Mouse (Mus musculus): ENCODE data around the gene Abcc2. TPM values are rescaled to one million over a fixed set of nuclear protein-coding genes. Genes with fewer than 3 reads are reported as not detected.

Abcc2 gene
- polyA plus RNA-seq, 1 experiment, result not detected

DNA sequence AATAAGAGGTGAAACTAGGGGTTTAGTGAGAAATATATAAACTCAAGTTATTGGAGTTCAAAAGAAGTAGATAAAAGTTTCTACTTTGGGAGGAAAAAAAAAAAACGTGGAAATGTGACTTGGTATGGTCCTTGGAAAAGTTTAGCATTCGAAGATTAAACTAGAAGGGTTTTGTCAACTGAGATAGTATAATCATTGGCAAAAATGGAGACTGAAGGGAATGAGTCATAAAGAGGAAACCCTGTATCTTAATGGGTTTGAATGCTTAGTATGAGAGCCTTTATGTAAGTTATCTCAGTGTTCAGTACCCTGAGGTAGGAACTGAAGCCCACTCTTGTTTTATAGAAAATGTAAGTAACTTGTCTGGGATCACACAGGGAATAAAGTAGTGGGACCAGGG is 27.1 kb upstream of the Abcc2 start:
- H3K4me1 ChIP-seq (ENCODE audit: control insufficient read depth, insufficient read depth, low read length), result peaks cover 5% of the 10 kb centered on the region
- no peak for TF ChIP-seq CTCF (IDR thresholded peaks at IDR 0.05; ENCODE audit: insufficient read depth, low read depth, low read length)
- H3K27ac ChIP-seq (ENCODE audit: insufficient read depth, low read depth, low read length), result no peak overlapping the region
- WGBS, result 81% methylated on average over 2 of the region's 2 CpGs
- no peak overlapping the region for H3K4me3 ChIP-seq (ENCODE audit: insufficient read depth, low read depth, low read length)

DNA sequence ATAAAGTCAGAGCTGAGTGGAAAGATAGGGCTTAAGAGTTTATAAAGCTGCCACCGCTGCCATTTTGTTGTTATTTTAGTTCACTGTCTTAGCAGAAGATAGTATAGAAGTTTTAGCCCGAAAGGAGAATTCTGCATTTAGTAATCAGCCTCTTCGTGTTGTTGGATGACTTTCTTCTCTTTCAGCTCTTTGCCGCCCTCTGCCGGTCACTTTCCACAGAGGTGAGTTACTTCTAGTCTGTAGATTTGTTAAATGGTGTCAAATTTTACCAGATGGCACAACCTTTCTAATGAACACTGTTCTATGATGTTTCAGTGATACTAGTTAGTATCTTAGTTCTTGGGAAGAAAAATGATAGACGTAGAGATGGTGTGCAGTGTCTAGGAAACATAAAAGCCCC is 21.5 kb upstream of the Abcc2 start:
- TF ChIP-seq CTCF (IDR thresholded peaks at IDR 0.05; ENCODE audit: insufficient read depth, low read depth, low read length) (no peak), POLR2A (IDR thresholded peaks at IDR 0.05; ENCODE audit: insufficient read depth, low read depth, low read length) (no peak)
- no peak overlapping the region for H3K4me3 ChIP-seq (ENCODE audit: insufficient read depth, low read depth, low read length)
- H3K4me1 ChIP-seq (ENCODE audit: control insufficient read depth, insufficient read depth, low read length), result no peaks in the 10 kb centered on the region
- no peak overlapping the region for H3K27ac ChIP-seq (ENCODE audit: insufficient read depth, low read depth, low read length)
- WGBS, result 13% methylated on average over 6 of the region's 6 CpGs

DNA sequence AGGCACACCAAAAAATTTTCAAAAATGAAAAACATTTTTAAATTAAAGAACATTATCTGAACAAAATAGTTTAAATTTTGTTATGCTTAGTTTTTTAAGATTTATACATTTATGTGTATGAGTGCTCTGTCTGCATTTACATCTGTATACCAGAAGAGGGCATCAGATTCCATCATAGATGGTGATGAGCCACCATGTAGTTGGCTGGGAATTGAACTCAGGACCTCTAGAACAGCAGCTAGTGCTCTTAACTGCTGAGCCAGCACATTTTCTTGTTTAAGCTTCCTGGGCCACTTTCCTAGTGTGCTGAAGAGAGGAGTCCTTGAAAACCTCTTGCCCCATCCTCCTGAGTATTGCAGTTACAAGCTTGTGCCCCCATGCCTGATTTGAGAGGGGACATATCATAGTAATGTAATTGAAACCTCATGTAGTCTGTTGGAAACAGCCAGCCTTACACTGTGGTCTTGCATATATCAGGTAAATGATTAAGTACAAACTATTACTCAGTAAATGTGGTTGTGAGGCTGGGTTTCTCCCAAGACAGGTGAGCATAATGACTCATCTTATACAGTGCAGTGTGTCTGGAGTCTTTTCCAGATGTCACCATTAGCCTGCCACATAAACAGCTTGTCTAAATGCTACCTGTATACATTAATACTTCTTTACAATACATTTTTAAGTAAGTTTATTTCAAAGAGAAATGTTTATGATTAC is 20.3 kb upstream of the Abcc2 start:
- H3K4me1 ChIP-seq (ENCODE audit: control insufficient read depth, insufficient read depth, low read length), result no peaks in the 10 kb centered on the region
- TF ChIP-seq POLR2A (IDR thresholded peaks at IDR 0.05; ENCODE audit: insufficient read depth, low read depth, low read length) (no peak), CTCF (IDR thresholded peaks at IDR 0.05; ENCODE audit: insufficient read depth, low read depth, low read length) (no peak)
- H3K4me3 ChIP-seq (ENCODE audit: insufficient read depth, low read depth, low read length), result no peak overlapping the region
- H3K27ac ChIP-seq (ENCODE audit: insufficient read depth, low read depth, low read length), result no peak overlapping the region

DNA sequence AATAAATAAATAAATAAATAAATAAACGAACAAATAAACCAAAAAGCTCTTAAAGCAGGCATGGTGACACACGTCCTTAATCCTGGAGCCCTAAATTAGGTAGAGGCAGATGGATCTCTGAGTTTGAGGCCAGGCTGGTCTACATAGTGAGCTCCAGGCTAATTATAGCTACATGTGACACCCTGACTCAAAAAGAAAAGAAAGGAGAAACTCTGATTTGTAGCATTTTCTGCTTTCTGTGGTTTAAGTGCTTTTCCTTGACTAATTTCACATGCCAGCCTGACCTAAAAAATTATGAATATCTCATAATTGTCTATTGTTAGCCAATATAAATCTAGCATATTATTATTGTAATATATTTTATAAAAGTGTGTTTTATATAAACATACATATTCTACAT is 19.6 kb upstream of the Abcc2 start:
- Histone ChIP-seq H3K4me3 (ENCODE audit: insufficient read depth, low read depth, low read length) (no peak overlapping the region), H3K4me1 (ENCODE audit: control insufficient read depth, insufficient read depth, low read length) (no peaks in the 10 kb centered on the region), H3K27ac (ENCODE audit: insufficient read depth, low read depth, low read length) (no peak overlapping the region)
- WGBS, result 81% methylated on average over 2 of the region's 2 CpGs
- TF ChIP-seq POLR2A (IDR thresholded peaks at IDR 0.05; ENCODE audit: insufficient read depth, low read depth, low read length) (no peak), CTCF (IDR thresholded peaks at IDR 0.05; ENCODE audit: insufficient read depth, low read depth, low read length) (no peak)

DNA sequence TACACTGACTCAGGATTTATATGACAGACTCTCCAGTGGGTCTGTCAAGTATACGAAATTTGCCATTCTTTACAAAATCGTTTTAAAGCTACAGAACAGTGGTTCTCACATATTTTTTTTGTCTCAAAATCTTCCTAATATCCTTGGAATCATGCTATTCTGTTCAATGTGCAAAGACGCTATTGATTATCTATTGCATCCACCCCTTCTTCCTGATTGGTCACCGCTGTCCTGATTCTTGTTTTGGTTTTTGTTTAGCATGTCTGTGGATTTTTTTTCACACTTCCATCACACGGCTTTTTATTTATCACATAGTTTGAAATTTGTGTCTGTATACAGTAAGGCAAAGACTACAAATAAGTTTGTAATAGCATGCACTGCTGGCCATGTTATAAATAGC is 15.5 kb upstream of the Abcc2 start:
- no peak for TF ChIP-seq CTCF (IDR thresholded peaks at IDR 0.05; ENCODE audit: insufficient read depth, low read depth, low read length)
- TF ChIP-seq POLR2A (IDR thresholded peaks at IDR 0.05; ENCODE audit: insufficient read depth, low read depth, low read length), result no peak
- Histone ChIP-seq H3K4me1 (ENCODE audit: control insufficient read depth, insufficient read depth, low read length) (no peaks in the 10 kb centered on the region), H3K4me3 (ENCODE audit: insufficient read depth, low read depth, low read length) (no peak overlapping the region), H3K27ac (ENCODE audit: insufficient read depth, low read depth, low read length) (no peak overlapping the region)
- 92% methylated on average over 5 of the region's 5 CpGs for WGBS

DNA sequence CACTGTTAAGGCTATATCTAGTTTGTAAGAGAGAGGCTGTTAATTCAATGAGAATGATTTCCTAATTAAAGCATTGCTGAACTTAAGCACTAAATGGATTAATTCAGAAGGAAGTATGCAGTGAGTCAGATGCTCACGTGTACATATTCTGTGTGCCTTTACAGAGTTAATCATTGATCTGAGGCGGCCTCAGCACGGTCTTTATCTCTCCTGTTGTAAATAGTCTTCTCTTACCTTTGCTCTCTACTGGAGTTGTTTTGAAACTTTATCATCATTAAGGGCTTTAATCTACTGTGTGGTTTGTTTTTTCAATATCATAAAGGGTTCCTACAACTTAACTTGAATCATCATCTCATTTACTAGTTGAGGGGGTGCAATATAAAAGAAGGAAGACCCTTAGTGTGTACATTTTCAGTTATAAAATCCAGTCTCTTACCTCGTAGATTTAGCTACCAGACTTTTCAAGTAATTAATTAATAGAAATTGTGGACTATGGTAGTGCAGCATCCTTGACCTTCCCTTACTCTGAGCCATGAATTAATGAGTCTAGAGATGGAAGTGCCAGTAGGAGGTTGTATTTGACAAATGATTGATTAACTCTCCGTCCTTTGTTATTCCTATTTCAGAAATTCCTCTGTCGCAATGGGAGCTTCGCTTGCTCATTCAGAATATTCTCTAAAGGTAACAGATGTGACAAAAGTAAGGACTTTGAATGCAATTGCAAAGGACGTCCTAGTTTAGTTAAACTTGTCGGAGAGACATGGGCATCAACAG is 14.3 kb upstream of the Abcc2 start:
- no peak overlapping the region for H3K4me3 ChIP-seq (ENCODE audit: insufficient read depth, low read depth, low read length)
- TF ChIP-seq POLR2A (IDR thresholded peaks at IDR 0.05; ENCODE audit: insufficient read depth, low read depth, low read length) (no peak), CTCF (IDR thresholded peaks at IDR 0.05; ENCODE audit: insufficient read depth, low read depth, low read length) (no peak)
- no peaks in the 10 kb centered on the region for H3K4me1 ChIP-seq (ENCODE audit: control insufficient read depth, insufficient read depth, low read length)
- 90% methylated on average over 9 of the region's 9 CpGs for WGBS
- H3K27ac ChIP-seq (ENCODE audit: insufficient read depth, low read depth, low read length), result no peak overlapping the region

DNA sequence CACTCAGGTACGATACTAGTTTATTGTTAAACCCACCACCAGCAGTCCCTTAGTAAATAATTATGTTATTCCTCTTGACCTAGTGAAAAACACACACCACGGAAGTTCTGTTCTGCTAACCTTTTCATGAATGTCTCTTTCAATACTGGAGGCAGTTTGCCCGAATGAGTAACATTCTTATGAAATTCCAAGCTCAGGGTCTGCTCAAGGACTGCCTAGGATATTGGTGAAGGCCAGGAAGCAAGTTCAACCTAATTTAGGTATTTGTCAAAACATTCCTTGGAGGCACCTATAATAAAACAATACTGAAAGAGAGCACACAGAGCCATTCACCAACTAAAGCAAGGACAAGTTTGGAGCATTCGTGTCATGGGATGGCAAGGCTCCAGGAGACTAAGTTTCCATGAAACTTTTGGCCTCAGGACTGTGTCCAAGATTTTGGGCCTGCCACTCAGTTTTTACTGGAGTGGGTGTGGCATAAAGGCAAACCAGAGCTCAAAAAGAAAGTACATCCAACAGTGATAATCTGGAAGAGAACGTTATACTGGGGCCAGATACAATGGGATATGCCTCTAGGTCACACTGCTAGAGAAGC is 12.5 kb upstream of the Abcc2 start:
- TF ChIP-seq CTCF (IDR thresholded peaks at IDR 0.05; ENCODE audit: insufficient read depth, low read depth, low read length), result no peak
- H3K4me1 ChIP-seq (ENCODE audit: control insufficient read depth, insufficient read depth, low read length), result no peaks in the 10 kb centered on the region
- no peak overlapping the region for H3K4me3 ChIP-seq (ENCODE audit: insufficient read depth, low read depth, low read length)
- H3K27ac ChIP-seq (ENCODE audit: insufficient read depth, low read depth, low read length), result no peak overlapping the region
- 84% methylated on average over 5 of the region's 5 CpGs for WGBS

DNA sequence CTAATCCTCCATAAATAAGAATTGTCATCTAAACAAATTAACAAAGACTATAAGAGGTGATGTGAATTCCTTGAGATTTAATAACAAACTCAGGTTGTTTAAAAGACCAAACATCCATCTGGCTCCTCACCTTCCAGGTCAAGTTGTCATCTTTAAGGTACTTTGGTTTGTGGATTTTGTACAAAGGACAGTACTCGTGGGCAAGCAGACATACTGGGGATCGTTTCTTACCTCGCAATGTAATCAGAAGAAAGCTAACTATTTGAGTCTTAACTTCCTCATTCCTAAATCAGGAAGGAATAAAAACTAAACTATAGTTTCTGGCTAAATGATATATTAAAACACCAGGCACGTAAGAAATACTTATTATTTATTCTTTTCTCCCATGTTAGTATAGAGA is 11.4 kb upstream of the Abcc2 start:
- TF ChIP-seq CTCF (IDR thresholded peaks at IDR 0.05; ENCODE audit: insufficient read depth, low read depth, low read length), result no peak
- TF ChIP-seq POLR2A (IDR thresholded peaks at IDR 0.05; ENCODE audit: insufficient read depth, low read depth, low read length), result no peak
- 92% methylated on average over 4 of the region's 4 CpGs for WGBS
- Histone ChIP-seq H3K4me1 (ENCODE audit: control insufficient read depth, insufficient read depth, low read length) (no peaks in the 10 kb centered on the region), H3K27ac (ENCODE audit: insufficient read depth, low read depth, low read length) (no peak overlapping the region), H3K4me3 (ENCODE audit: insufficient read depth, low read depth, low read length) (no peak overlapping the region)

DNA sequence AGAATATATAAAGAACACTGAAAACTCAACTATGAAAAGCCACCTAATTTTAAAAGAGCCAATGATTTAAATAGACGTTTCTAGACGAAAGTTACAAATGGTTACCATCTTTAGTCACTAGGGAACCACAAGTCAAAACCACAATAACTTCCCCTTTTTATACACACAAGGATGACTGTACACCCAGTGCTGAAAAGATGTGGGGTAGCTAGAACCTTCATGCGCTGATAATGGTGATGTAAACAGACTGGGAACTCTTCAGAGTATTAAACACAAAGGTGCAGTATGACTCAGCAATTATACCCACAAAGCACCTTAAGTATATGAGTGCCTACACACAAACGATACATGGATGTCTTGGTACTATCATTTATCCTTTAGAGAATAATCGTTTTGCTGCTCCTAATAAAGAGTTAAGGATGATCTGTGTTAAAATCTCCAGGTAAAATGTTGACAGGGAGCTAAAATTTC is 10.5 kb upstream of the Abcc2 start:
- TF ChIP-seq CTCF (IDR thresholded peaks at IDR 0.05; ENCODE audit: insufficient read depth, low read depth, low read length) (no peak), POLR2A (IDR thresholded peaks at IDR 0.05; ENCODE audit: insufficient read depth, low read depth, low read length) (no peak)
- WGBS, result 87% methylated on average over 5 of the region's 5 CpGs
- H3K27ac ChIP-seq (ENCODE audit: insufficient read depth, low read depth, low read length), result no peak overlapping the region
- no peaks in the 10 kb centered on the region for H3K4me1 ChIP-seq (ENCODE audit: control insufficient read depth, insufficient read depth, low read length)
- H3K4me3 ChIP-seq (ENCODE audit: insufficient read depth, low read depth, low read length), result no peak overlapping the region

Data from olfactory bulb, adult 2 months (tissue).